Mouse (Mus musculus): ENCODE data around the gene Olfr484.
"Not testable (repeated sequence)": the region's sequence is repeated elsewhere in the genome, so short reads cannot be mapped to it uniquely, and the experiment has no call there.

GRCm38 (mm10) chr7:108172642-108173041, 45.4 kb upstream of the Olfr484 start, which contains the start of gene Olfr486:
- not testable (repeated sequence) for TF ChIP-seq CTCF (conservative IDR thresholded peaks at IDR 0.05; ENCODE audit: insufficient read depth, insufficient read length, low read depth, low read length); POLR2A (IDR thresholded peaks at IDR 0.05; ENCODE audit: low read depth, low read length)
